Mouse (Mus musculus) liver, adult 2 months (tissue): Measurements from ENCODE around the gene BC017158. TPM values are rescaled to one million over a fixed set of nuclear protein-coding genes. Genes with fewer than 3 reads are reported as not detected.

Experiments
- DNase-seq: peaks from one replicate; pipeline ENCODE4 v3.0.0-alpha.2; 2011; ENCODE audit warnings: low read depth, low spot score; ENCODE audit errors: extremely low read depth
- H3K27ac ChIP-seq: fragments of 200-500 bp; replicated peaks from 2 replicates; pipeline ENCODE4 v1.5.1; 2012; ENCODE audit warnings: low read depth, mild to moderate bottlenecking, control low read depth, inconsistent platforms, low read length; ENCODE audit not compliant: insufficient read depth
- H3K27me3 ChIP-seq: fragments of 200-500 bp; 2 replicates; pipeline ENCODE4 v1.6.1; 2012; ENCODE audit warnings: mild to moderate bottlenecking, moderate library complexity, low read length, inconsistent platforms; ENCODE audit not compliant: control insufficient read depth, insufficient read depth
- H3K36me3 ChIP-seq: fragments of 200-500 bp; 2 replicates; pipeline ENCODE4 v1.6.1; 2012; ENCODE audit warnings: low read length, inconsistent platforms; ENCODE audit not compliant: control insufficient read depth, insufficient read depth
- H3K4me1 ChIP-seq: fragments of 200-500 bp; 2 replicates; pipeline ENCODE4 v1.6.1; 2011; ENCODE audit warnings: low read length; ENCODE audit not compliant: control insufficient read depth, insufficient read depth
- H3K4me3 ChIP-seq: fragments of 200-500 bp; 2 replicates; pipeline ENCODE4 v1.5.1; 2011; ENCODE audit warnings: low read depth, mild to moderate bottlenecking, control low read depth, low read length, moderate library complexity; ENCODE audit not compliant: insufficient read depth
- H3K79me2 ChIP-seq: fragments of 200-500 bp; 2 replicates; pipeline ENCODE4 v1.6.1; 2012; ENCODE audit warnings: inconsistent platforms, mild to moderate bottlenecking, low read length, moderate library complexity; ENCODE audit not compliant: control insufficient read depth, insufficient read depth
- H3K9ac ChIP-seq: fragments of 200-500 bp; 2 replicates; pipeline ENCODE4 v1.6.1; 2012; ENCODE audit warnings: low read depth, mild to moderate bottlenecking, control low read depth, inconsistent platforms, low read length
- CTCF ChIP-seq: fragments of 200-500 bp; IDR thresholded peaks from 2 replicates; pipeline ENCODE4 v1.5.1; 2011; ENCODE audit warnings: low read depth, low read length, control low read depth
- POLR2A ChIP-seq: fragments of 200-500 bp; IDR thresholded peaks from 2 replicates; pipeline ENCODE4 v1.6.1; 2011; ENCODE audit warnings: low read length, control low read depth; ENCODE audit not compliant: insufficient read depth; ENCODE audit errors: extremely low read depth
- WGBS: fragments of 180-500 bp; shearing (Covaris S2); methylation state at CpG from one replicate; pipeline ENCODE4 v1.1.7; 2018; 5-methylcytosine and 5-hydroxymethylcytosine counted together
- polyA plus RNA-seq: library from polyadenylated mRNA; depleted of rRNA; stranded (reverse); fragments of >200 nt; gene quantifications from 2 replicates; pipeline ENCODE4 v1.2.3, GENCODE M21; 2012
- total RNA-seq: library from RNA; depleted of rRNA; stranded (reverse); fragments of >200 nt; gene quantifications from 2 replicates; pipeline ENCODE4 v1.2.3, GENCODE M21; 2014

BC017158 gene
- total and polyA plus RNA-seq, 2 experiments: 15.2 to 25.2 TPM

DNA sequence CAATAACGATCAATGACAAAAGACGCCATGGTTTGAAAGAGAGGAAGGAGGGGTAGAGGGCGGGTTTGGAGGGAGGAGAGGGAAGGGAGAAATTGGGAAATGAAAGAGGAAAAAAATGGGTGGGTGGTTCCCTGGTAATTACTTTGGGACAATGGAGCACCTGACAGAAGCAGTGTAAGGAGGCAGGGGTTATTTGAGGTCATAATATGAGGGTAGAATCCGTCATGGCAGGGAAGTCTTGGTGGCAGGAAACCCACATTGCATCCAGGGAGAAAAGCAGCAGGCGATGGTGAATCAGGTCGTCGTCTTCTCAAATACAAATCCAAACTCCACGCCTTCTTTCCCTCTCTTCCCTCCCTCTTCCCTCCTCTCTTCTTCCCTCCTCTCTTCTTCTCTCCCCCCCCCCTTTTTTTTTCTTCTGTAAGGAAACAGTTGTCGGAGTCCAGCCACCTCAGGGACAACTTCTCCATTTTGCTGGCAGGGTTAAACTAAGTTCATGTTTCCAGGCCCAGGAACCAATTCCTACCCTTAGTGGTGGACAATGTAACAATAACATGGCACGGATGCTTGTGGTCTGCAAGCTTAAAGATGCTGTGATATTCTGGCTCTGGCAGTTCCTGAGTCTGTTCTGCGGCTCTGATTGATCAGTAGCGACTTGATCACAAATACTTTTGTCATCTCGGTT is 14.5 kb upstream of the BC017158 start:
- H3K36me3 ChIP-seq: no peaks in the 10 kb centered on the region
- H3K9ac ChIP-seq: no peak overlapping the region
- no peak overlapping the region for H3K27ac ChIP-seq
- no peaks in the 10 kb centered on the region for H3K27me3 ChIP-seq
- H3K4me3 ChIP-seq: no peak overlapping the region
- H3K4me1 ChIP-seq: no peaks in the 10 kb centered on the region; the same call in 1 of the 2 replicates
- no peak for DNase-seq
- no peaks in the 10 kb centered on the region for H3K79me2 ChIP-seq
- 73% methylated on average over 13 of the region's 13 CpGs for WGBS
- TF ChIP-seq CTCF (no peak), POLR2A (no peak)

- Histone ChIP-seq H3K79me2 (no peaks in the 10 kb centered on the region), H3K4me1 (no peaks in the 10 kb centered on the region; the same call in 1 of the 2 replicates), H3K36me3 (no peaks in the 10 kb centered on the region), H3K4me3 (no peak overlapping the region), H3K27me3 (no peaks in the 10 kb centered on the region), H3K27ac (no peak overlapping the region), H3K9ac (no peak overlapping the region)
- no peak for TF ChIP-seq CTCF
- no peak for TF ChIP-seq POLR2A
- 79% methylated on average over 8 of the region's 8 CpGs for WGBS
- no peak for DNase-seq
These were observed 13.8 kb upstream of the BC017158 start for GRCm38 (mm10) chr7:128311811-128312210.

- no peaks in the 10 kb centered on the region; the same call in 1 of the 2 replicates for H3K4me1 ChIP-seq
- H3K79me2 ChIP-seq: no peaks in the 10 kb centered on the region
- no peak for DNase-seq
- 57% methylated on average over 3 of the region's 3 CpGs for WGBS
- no peak overlapping the region for H3K9ac ChIP-seq
- H3K27me3 ChIP-seq: no peaks in the 10 kb centered on the region
- no peaks in the 10 kb centered on the region for H3K36me3 ChIP-seq
- TF ChIP-seq POLR2A: no peak
- TF ChIP-seq CTCF: no peak
- H3K4me3 ChIP-seq: no peak overlapping the region
- no peak overlapping the region for H3K27ac ChIP-seq
These were observed 13.3 kb upstream of the BC017158 start for GRCm38 (mm10) chr7:128311263-128311662.

GRCm38 (mm10) chr7:128310229-128310688 is 12.3 kb upstream of the BC017158 start:
- WGBS: 40% methylated on average over 8 of the region's 8 CpGs
- H3K4me1 ChIP-seq: no peaks in the 10 kb centered on the region; the same call in 1 of the 2 replicates
- H3K9ac ChIP-seq: no peak overlapping the region
- no peak overlapping the region for H3K27ac ChIP-seq
- no peaks in the 10 kb centered on the region for H3K27me3 ChIP-seq
- no peak for TF ChIP-seq POLR2A
- TF ChIP-seq CTCF: no peak
- DNase-seq: no peak
- no peaks in the 10 kb centered on the region for H3K36me3 ChIP-seq
- H3K79me2 ChIP-seq: no peaks in the 10 kb centered on the region
- H3K4me3 ChIP-seq: no peak overlapping the region

- no peak for TF ChIP-seq CTCF
- TF ChIP-seq POLR2A: no peak
- no peak for DNase-seq
- Histone ChIP-seq H3K4me1 (no peaks in the 10 kb centered on the region; the same call in 1 of the 2 replicates), H3K27ac (no peak overlapping the region), H3K4me3 (no peak overlapping the region), H3K79me2 (no peaks in the 10 kb centered on the region), H3K27me3 (no peaks in the 10 kb centered on the region), H3K36me3 (no peaks in the 10 kb centered on the region), H3K9ac (no peak overlapping the region)
- WGBS: 85% methylated on average over 1 of the region's 1 CpGs
These were observed 11.8 kb upstream of the BC017158 start for GRCm38 (mm10) chr7:128309776-128310175.

GRCm38 (mm10) chr7:128309216-128309615 is 11.2 kb upstream of the BC017158 start:
- Histone ChIP-seq H3K27me3 (no peaks in the 10 kb centered on the region), H3K4me1 (no peaks in the 10 kb centered on the region; the same call in 1 of the 2 replicates), H3K36me3 (no peaks in the 10 kb centered on the region), H3K4me3 (no peak overlapping the region), H3K27ac (no peak overlapping the region), H3K79me2 (no peaks in the 10 kb centered on the region), H3K9ac (no peak overlapping the region)
- 71% methylated on average over 3 of the region's 3 CpGs for WGBS
- TF ChIP-seq POLR2A: no peak
- no peak for TF ChIP-seq CTCF
- DNase-seq: no peak
